Mouse (Mus musculus) kidney, postnatal 14 days (tissue): ENCODE results near the gene Zfp934.
"Not testable (repeated sequence)": the region's sequence is repeated elsewhere in the genome, so short reads cannot be mapped to it uniquely, and the experiment has no call there.

Source experiments
- DNase-seq: peaks from one replicate; pipeline ENCODE4 v3.0.0; 2022; ENCODE audit warnings: mixed read lengths

The Zfp934 gene

GRCm38 (mm10) chr13:62571099-62571498 is at the start of gene Zfp934:
Zfp934 (minus strand) TSS chr13:62571199.
- DNase-seq, result not testable (repeated sequence)

- DNase-seq, result not testable (repeated sequence)
Observed at GRCm38 (mm10) chr13:62617449-62617848, 46.5 kb upstream of the Zfp934 start.

GRCm38 (mm10) chr13:62561696-62562095 is 9.3 kb downstream of the Zfp934 start:
- peak; percentile 6 for DNase-seq

GRCm38 (mm10) chr13:62558189-62559110 is 12.5 kb downstream of the Zfp934 start, which contains the start of gene Zfp935:
Zfp935 (minus strand) TSS chr13:62558511.
- peak; percentile 79 for DNase-seq

- not testable (repeated sequence) for DNase-seq
Observed at GRCm38 (mm10) chr13:62530129-62530528, 40.9 kb downstream of the Zfp934 start.

GRCm38 (mm10) chr13:62510641-62511420 is 60.2 kb downstream of the Zfp934 start:
- not testable (repeated sequence) for DNase-seq

- not testable (repeated sequence) for DNase-seq
Observed at GRCm38 (mm10) chr13:62472661-62473060, 98.3 kb downstream of the Zfp934 start.

GRCm38 (mm10) chr13:62469947-62470346 is 101.1 kb downstream of the Zfp934 start:
- peak; percentile 5 for DNase-seq

- peak; percentile 92 for DNase-seq
Observed at GRCm38 (mm10) chr13:62466424-62467334, 104.3 kb downstream of the Zfp934 start, which contains the start of gene Gm49359. Gm49359 (minus strand) TSS chr13:62466832.
